Mouse (Mus musculus) hindbrain, embryonic 16.5 days (tissue): Measurements from ENCODE around the gene B3gnt7. TPM values are rescaled to one million over a fixed set of nuclear protein-coding genes. Genes with fewer than 3 reads are reported as not detected.

Source experiments
- ATAC-seq: fragments of 200-750 bp; cut with Nextera tagmentation; 2 replicates; pipeline ENCODE4 v1.8.0; 2017; ENCODE audit warnings: moderate TSS enrichment, moderate library complexity
- H3K27ac ChIP-seq: fragments of 300-500 bp; sonication (generic); 2 replicates; pipeline ENCODE4 v1.5.1; 2014; ENCODE audit warnings: low read depth, mild to moderate bottlenecking, control low read depth, low read length, moderate library complexity
- H3K27me3 ChIP-seq: fragments of 300-500 bp; sonication (generic); replicated peaks from 2 replicates; pipeline ENCODE4 v1.6.1; 2014; ENCODE audit warnings: low read length; ENCODE audit not compliant: control insufficient read depth, insufficient read depth
- H3K36me3 ChIP-seq: fragments of 300-500 bp; sonication (generic); 2 replicates; pipeline ENCODE4 v1.6.1; 2014; ENCODE audit warnings: mild to moderate bottlenecking, low read length, moderate library complexity, mixed read lengths; ENCODE audit not compliant: control insufficient read depth, insufficient read depth
- H3K4me1 ChIP-seq: fragments of 300-500 bp; sonication (generic); 2 replicates; pipeline ENCODE4 v1.6.1; 2014; ENCODE audit warnings: low read depth, low read length; ENCODE audit not compliant: control insufficient read depth, insufficient read depth
- H3K4me2 ChIP-seq: fragments of 300-500 bp; sonication (generic); 2 replicates; pipeline ENCODE4 v1.6.1; 2014; ENCODE audit warnings: mild to moderate bottlenecking, low read length, control low read depth, moderate library complexity
- H3K4me3 ChIP-seq: fragments of 300-500 bp; sonication (generic); 2 replicates; pipeline ENCODE4 v1.5.1; 2014; ENCODE audit warnings: mild to moderate bottlenecking, low read length, control low read depth, moderate library complexity
- H3K9ac ChIP-seq: fragments of 300-500 bp; sonication (generic); 2 replicates; pipeline ENCODE4 v1.6.1; 2014; ENCODE audit warnings: low read depth, mild to moderate bottlenecking, control low read depth, low read length, moderate library complexity
- H3K9me3 ChIP-seq: fragments of 300-500 bp; sonication (generic); 2 replicates; pipeline ENCODE4 v1.6.1; 2014; ENCODE audit warnings: mild to moderate bottlenecking, low read length, moderate library complexity; ENCODE audit not compliant: control insufficient read depth
- WGBS: fragments of 180-500 bp; shearing (Covaris S2); extraction: QIAGEN DNeasy Blood & Tissue Kit; methylation state at CpG from one replicate; pipeline ENCODE4 v1.1.7; 2014; 5-methylcytosine and 5-hydroxymethylcytosine counted together
- polyA plus RNA-seq: library from polyadenylated mRNA; unstranded; fragments of >200 nt; fragmentation: Nextera tagmentation; extraction: Ambion mirVana; gene quantifications from 2 replicates; pipeline ENCODE4 v1.2.1, GENCODE M21; 2015

The B3gnt7 gene
- polyA plus RNA-seq, 1 experiment from 2014 or later: 10.6 TPM

GRCm38 (mm10) chr1:86307871-86308641 is 5.4 kb downstream of the B3gnt7 start:
- Histone ChIP-seq H3K9ac (no peak overlapping the region), H3K4me1 (peaks cover 7% of the 10 kb centered on the region; the same call in 1 of the 2 replicates), H3K27ac (no peak overlapping the region), H3K9me3 (no peaks in the 10 kb centered on the region), H3K36me3 (0 out of 2 replicates have a peak, but pooled peaks cover 3% of the 10 kb centered on the region), H3K4me3 (no peak overlapping the region), H3K4me2 (no peak overlapping the region), H3K27me3 (peaks cover 8% of the 10 kb centered on the region; the same call in 1 of the 2 replicates)
- no peak for ATAC-seq
- 32% methylated on average over 4 of the region's 4 CpGs for WGBS

GRCm38 (mm10) chr1:86309270-86309833 is 6.7 kb downstream of the B3gnt7 start:
- H3K4me2 ChIP-seq: no peak overlapping the region
- H3K27ac ChIP-seq: no peak overlapping the region
- H3K4me1 ChIP-seq: peaks cover 4% of the 10 kb centered on the region; the same call in 1 of the 2 replicates
- 96% methylated on average over 7 of the region's 7 CpGs for WGBS
- no peak for ATAC-seq
- no peak overlapping the region for H3K9ac ChIP-seq
- H3K9me3 ChIP-seq: no peaks in the 10 kb centered on the region
- H3K27me3 ChIP-seq: peaks cover 7% of the 10 kb centered on the region; the same call in 1 of the 2 replicates
- 0 out of 2 replicates have a peak, but pooled peaks cover 3% of the 10 kb centered on the region for H3K36me3 ChIP-seq
- H3K4me3 ChIP-seq: no peak overlapping the region

GRCm38 (mm10) chr1:86310536-86311310 is 8.1 kb downstream of the B3gnt7 start:
- H3K36me3 ChIP-seq: 0 out of 2 replicates have a peak, but pooled peaks cover 3% of the 10 kb centered on the region
- 0 out of 2 replicates have a peak overlapping the region, but pooled peaks have one; percentile 14 for H3K9ac ChIP-seq
- WGBS: 18% methylated on average over 15 of the region's 15 CpGs
- no peaks in the 10 kb centered on the region for H3K9me3 ChIP-seq
- no peak overlapping the region for H3K4me2 ChIP-seq
- no peak for ATAC-seq
- no peaks in the 10 kb centered on the region for H3K27me3 ChIP-seq
- no peak overlapping the region for H3K27ac ChIP-seq
- no peak overlapping the region for H3K4me3 ChIP-seq
- peaks cover 3% of the 10 kb centered on the region; the same call in 1 of the 2 replicates for H3K4me1 ChIP-seq

GRCm38 (mm10) chr1:86311467-86312005 is 8.9 kb downstream of the B3gnt7 start:
- H3K4me2 ChIP-seq: no peak overlapping the region
- H3K4me3 ChIP-seq: no peak overlapping the region
- WGBS: 27% methylated on average over 10 of the region's 10 CpGs
- H3K27ac ChIP-seq: no peak overlapping the region
- H3K9ac ChIP-seq: no peak overlapping the region
- H3K27me3 ChIP-seq: no peaks in the 10 kb centered on the region
- no peaks in the 10 kb centered on the region for H3K9me3 ChIP-seq
- ATAC-seq: no peak
- peaks cover 3% of the 10 kb centered on the region; the same call in 1 of the 2 replicates for H3K4me1 ChIP-seq
- H3K36me3 ChIP-seq: no peaks in the 10 kb centered on the region

GRCm38 (mm10) chr1:86312269-86312668 is 9.6 kb downstream of the B3gnt7 start:
- H3K27me3 ChIP-seq: no peaks in the 10 kb centered on the region
- no peaks in the 10 kb centered on the region for H3K36me3 ChIP-seq
- H3K4me3 ChIP-seq: no peak overlapping the region
- no peak overlapping the region for H3K9ac ChIP-seq
- no peak overlapping the region for H3K27ac ChIP-seq
- ATAC-seq: no peak
- 78% methylated on average over 3 of the region's 3 CpGs for WGBS
- H3K9me3 ChIP-seq: no peaks in the 10 kb centered on the region
- no peak overlapping the region for H3K4me2 ChIP-seq
- H3K4me1 ChIP-seq: peaks cover 3% of the 10 kb centered on the region; the same call in 1 of the 2 replicates

GRCm38 (mm10) chr1:86313096-86313771 is 10.6 kb downstream of the B3gnt7 start:
- 40% methylated on average over 16 of the region's 16 CpGs for WGBS
- Histone ChIP-seq H3K9ac (no peak overlapping the region), H3K27me3 (no peaks in the 10 kb centered on the region), H3K4me3 (no peak overlapping the region), H3K36me3 (no peaks in the 10 kb centered on the region), H3K27ac (no peak overlapping the region), H3K4me2 (no peak overlapping the region), H3K9me3 (no peaks in the 10 kb centered on the region), H3K4me1 (peaks cover 3% of the 10 kb centered on the region; the same call in 1 of the 2 replicates)
- no peak for ATAC-seq

GRCm38 (mm10) chr1:86313772-86314125 is 11.1 kb downstream of the B3gnt7 start:
- H3K4me2 ChIP-seq: no peak overlapping the region
- no peaks in the 10 kb centered on the region for H3K9me3 ChIP-seq
- H3K36me3 ChIP-seq: no peaks in the 10 kb centered on the region
- peaks cover 3% of the 10 kb centered on the region; the same call in 1 of the 2 replicates for H3K4me1 ChIP-seq
- H3K27me3 ChIP-seq: no peaks in the 10 kb centered on the region
- ATAC-seq: no peak
- H3K27ac ChIP-seq: no peak overlapping the region
- no peak overlapping the region for H3K4me3 ChIP-seq
- H3K9ac ChIP-seq: no peak overlapping the region
- 26% methylated on average over 15 of the region's 15 CpGs for WGBS

GRCm38 (mm10) chr1:86320822-86321413 is 18.3 kb downstream of the B3gnt7 start:
- WGBS: 87% methylated on average over 6 of the region's 8 CpGs
- no peaks in the 10 kb centered on the region for H3K27me3 ChIP-seq
- no peak for ATAC-seq
- H3K4me3 ChIP-seq: no peak overlapping the region
- H3K9me3 ChIP-seq: no peaks in the 10 kb centered on the region
- H3K27ac ChIP-seq: no peak overlapping the region
- no peak overlapping the region for H3K9ac ChIP-seq
- no peak overlapping the region for H3K4me2 ChIP-seq
- H3K36me3 ChIP-seq: no peaks in the 10 kb centered on the region
- H3K4me1 ChIP-seq: no peaks in the 10 kb centered on the region
